Mouse (Mus musculus) stomach, embryonic 14.5 days (tissue): ENCODE results near the gene Alox12. TPM values are rescaled to one million over a fixed set of nuclear protein-coding genes. Genes with fewer than 3 reads are reported as not detected.
A peak's percentile ranks its signal among the peaks of the same experiment; 100 is the strongest.

Experiments
- ATAC-seq: fragments of 200-750 bp; cut with Nextera tagmentation; 2 replicates; pipeline ENCODE4 v1.8.0; 2017; ENCODE audit warnings: low read depth, moderate TSS enrichment; ENCODE audit not compliant: insufficient number of reproducible peaks, insufficient read depth, low FRiP score
- H3K27ac ChIP-seq: fragments of 300-500 bp; sonication (generic); 2 replicates; pipeline ENCODE4 v1.5.1; 2014; ENCODE audit warnings: mild to moderate bottlenecking, low read length, moderate library complexity, mixed read lengths
- H3K27me3 ChIP-seq: fragments of 300-500 bp; sonication (generic); 2 replicates; pipeline ENCODE4 v1.6.1; 2014; ENCODE audit warnings: low read length, control low read depth, mixed read lengths; ENCODE audit not compliant: control insufficient read depth, insufficient read depth
- H3K36me3 ChIP-seq: fragments of 300-500 bp; sonication (generic); 2 replicates; pipeline ENCODE4 v1.6.1; 2014; ENCODE audit warnings: mild to moderate bottlenecking, control low read depth, low read length, moderate library complexity, mixed read lengths; ENCODE audit not compliant: control insufficient read depth, insufficient read depth
- H3K4me1 ChIP-seq: fragments of 300-500 bp; sonication (generic); 2 replicates; pipeline ENCODE4 v1.6.1; 2014; ENCODE audit warnings: low read length, control low read depth, mixed read lengths; ENCODE audit not compliant: control insufficient read depth, insufficient read depth
- H3K4me2 ChIP-seq: fragments of 300-500 bp; sonication (generic); replicated peaks from 2 replicates; pipeline ENCODE4 v1.6.1; 2014; ENCODE audit warnings: low read depth, low read length, control low read depth
- H3K4me3 ChIP-seq: fragments of 300-500 bp; sonication (generic); 2 replicates; pipeline ENCODE4 v1.5.1; 2014; ENCODE audit warnings: low read depth, low read length, control low read depth
- H3K9ac ChIP-seq: fragments of 300-500 bp; sonication (generic); replicated peaks from 2 replicates; pipeline ENCODE4 v1.6.1; 2014; ENCODE audit warnings: low read depth, mild to moderate bottlenecking, control low read depth, low read length, moderate library complexity, mixed read lengths
- H3K9me3 ChIP-seq: fragments of 300-500 bp; sonication (generic); 2 replicates; pipeline ENCODE4 v1.6.1; 2016; ENCODE audit warnings: low read depth, low read length, control low read depth; ENCODE audit not compliant: control insufficient read depth
- WGBS: fragments of 180-500 bp; shearing (Covaris S2); extraction: QIAGEN DNeasy Blood & Tissue Kit; methylation state at CpG from one replicate; pipeline ENCODE4 v1.1.7; 2014; 5-methylcytosine and 5-hydroxymethylcytosine counted together
- polyA plus RNA-seq: library from polyadenylated mRNA; unstranded; fragments of >200 nt; fragmentation: Nextera tagmentation; extraction: Ambion mirVana; gene quantifications from 2 replicates; pipeline ENCODE4 v1.2.1, GENCODE M21; 2014

Gene Alox12
- 13.0 and 14.6 TPM in 2 replicates for polyA plus RNA-seq

- Histone ChIP-seq H3K9ac (no peak within 1 kb of the TSS; the same call in 1 of the 2 replicates), H3K4me3 (peak within 1 kb of the TSS; percentile 27), H3K9me3 (no peaks in the 10 kb centered on the region), H3K27ac (no peak within 1 kb of the TSS; the same call in 1 of the 2 replicates), H3K27me3 (0 out of 2 replicates have a peak, but pooled peaks cover 7% of the 10 kb centered on the region), H3K4me2 (peak within 1 kb of the TSS; percentile 45), H3K4me1 (0 out of 2 replicates have a peak, but pooled peaks cover 4% of the 10 kb centered on the region), H3K36me3 (no peaks in the 10 kb centered on the region)
- 2% methylated on average over 25 of the region's 25 CpGs for WGBS
- ATAC-seq: peak; percentile 76
Observed at GRCm38 (mm10) chr11:70254931-70255531, at the start of gene Alox12. Gene Alox12 (minus strand): TSS chr11:70255353.

DNA sequence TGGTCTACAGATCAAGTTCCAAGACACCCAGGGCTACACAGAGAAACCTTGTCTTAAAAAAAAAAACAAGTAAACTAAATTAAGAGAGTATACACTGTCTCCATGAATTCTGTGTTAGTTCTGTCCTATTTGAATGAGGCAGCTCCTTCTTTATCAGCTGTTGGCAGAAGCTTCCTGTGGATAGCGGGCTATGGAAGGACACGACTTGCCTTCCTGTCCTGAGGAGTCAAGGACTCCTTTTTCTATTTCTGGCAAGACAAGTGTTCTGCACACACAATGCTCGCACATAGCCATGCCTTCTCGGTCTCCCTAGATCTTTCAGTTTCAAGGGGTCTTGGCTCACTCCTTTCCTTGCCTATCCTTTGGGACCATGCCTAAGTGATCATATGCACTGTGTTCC lies 47.1 kb upstream of the Alox12 start:
- no peak for ATAC-seq
- Histone ChIP-seq H3K9me3 (no peaks in the 10 kb centered on the region), H3K4me2 (no peak overlapping the region), H3K9ac (no peak overlapping the region), H3K4me1 (no peaks in the 10 kb centered on the region), H3K27me3 (no peaks in the 10 kb centered on the region), H3K27ac (no peak overlapping the region), H3K4me3 (no peak overlapping the region), H3K36me3 (no peaks in the 10 kb centered on the region)
- WGBS: 91% methylated on average over 4 of the region's 4 CpGs

GRCm38 (mm10) chr11:70297836-70298454 lies 42.8 kb upstream of the Alox12 start:
- Histone ChIP-seq H3K9me3 (no peaks in the 10 kb centered on the region), H3K36me3 (no peaks in the 10 kb centered on the region), H3K27me3 (no peaks in the 10 kb centered on the region), H3K9ac (no peak overlapping the region), H3K4me3 (no peak overlapping the region), H3K27ac (no peak overlapping the region), H3K4me2 (no peak overlapping the region), H3K4me1 (no peaks in the 10 kb centered on the region)
- ATAC-seq: no peak
- 28% methylated on average over 12 of the region's 12 CpGs for WGBS

DNA sequence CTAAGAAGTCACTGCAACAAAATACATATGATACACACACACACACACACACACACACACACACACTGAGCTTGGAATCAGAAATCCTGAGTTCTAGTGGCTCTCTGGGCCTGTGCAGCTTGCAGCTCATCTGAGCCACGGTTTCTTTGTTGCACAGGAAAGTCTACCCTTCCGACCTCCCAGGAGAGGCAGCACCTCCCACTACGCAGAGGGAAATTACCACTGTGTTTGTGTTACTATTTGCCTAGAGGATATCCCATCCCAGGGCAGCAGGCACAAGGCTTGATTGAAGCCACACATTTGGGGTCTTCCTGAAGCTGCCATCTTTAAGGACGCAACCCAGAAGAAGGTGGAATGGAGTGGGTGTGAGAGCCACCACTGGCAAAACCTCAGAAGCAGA lies 42.3 kb upstream of the Alox12 start:
- WGBS: 39% methylated on average over 4 of the region's 4 CpGs
- H3K4me3 ChIP-seq: no peak overlapping the region
- no peaks in the 10 kb centered on the region for H3K27me3 ChIP-seq
- no peak overlapping the region for H3K9ac ChIP-seq
- no peak overlapping the region for H3K27ac ChIP-seq
- H3K36me3 ChIP-seq: no peaks in the 10 kb centered on the region
- no peak overlapping the region for H3K4me2 ChIP-seq
- H3K4me1 ChIP-seq: no peaks in the 10 kb centered on the region
- ATAC-seq: no peak
- no peaks in the 10 kb centered on the region for H3K9me3 ChIP-seq

- no peak for ATAC-seq
- Histone ChIP-seq H3K9me3 (no peaks in the 10 kb centered on the region), H3K27me3 (no peaks in the 10 kb centered on the region), H3K4me2 (no peak overlapping the region), H3K9ac (no peak overlapping the region), H3K4me1 (no peaks in the 10 kb centered on the region), H3K36me3 (no peaks in the 10 kb centered on the region), H3K27ac (no peak overlapping the region), H3K4me3 (no peak overlapping the region)
- WGBS: 90% methylated on average over 6 of the region's 6 CpGs
Observed at GRCm38 (mm10) chr11:70293881-70294280, 38.7 kb upstream of the Alox12 start.

- H3K9ac ChIP-seq: no peak overlapping the region
- H3K36me3 ChIP-seq: no peaks in the 10 kb centered on the region
- H3K27me3 ChIP-seq: no peaks in the 10 kb centered on the region
- H3K4me3 ChIP-seq: no peak overlapping the region
- 87% methylated on average over 6 of the region's 6 CpGs for WGBS
- no peak overlapping the region for H3K27ac ChIP-seq
- ATAC-seq: no peak
- H3K4me1 ChIP-seq: no peaks in the 10 kb centered on the region
- H3K9me3 ChIP-seq: no peaks in the 10 kb centered on the region
- no peak overlapping the region for H3K4me2 ChIP-seq
Observed at GRCm38 (mm10) chr11:70291235-70291634, 36.1 kb upstream of the Alox12 start.

GRCm38 (mm10) chr11:70289236-70289635 lies 34.1 kb upstream of the Alox12 start:
- ATAC-seq: 0 out of 2 replicates have a peak, but pooled peaks have one; percentile 28
- 25% methylated on average over 6 of the region's 6 CpGs for WGBS
- Histone ChIP-seq H3K27me3 (no peaks in the 10 kb centered on the region), H3K9me3 (no peaks in the 10 kb centered on the region), H3K9ac (no peak overlapping the region), H3K4me2 (no peak overlapping the region), H3K4me3 (no peak overlapping the region), H3K4me1 (peaks cover 5% of the 10 kb centered on the region; the same call in 1 of the 2 replicates), H3K36me3 (no peaks in the 10 kb centered on the region), H3K27ac (peak overlapping the region; percentile 35)

- no peak overlapping the region for H3K4me2 ChIP-seq
- H3K4me1 ChIP-seq: peaks cover 8% of the 10 kb centered on the region; the same call in 1 of the 2 replicates
- no peak for ATAC-seq
- no peak overlapping the region for H3K9ac ChIP-seq
- no peak overlapping the region for H3K4me3 ChIP-seq
- no peaks in the 10 kb centered on the region for H3K9me3 ChIP-seq
- no peaks in the 10 kb centered on the region for H3K27me3 ChIP-seq
- 74% methylated on average over 10 of the region's 10 CpGs for WGBS
- H3K27ac ChIP-seq: 0 out of 2 replicates have a peak overlapping the region, but pooled peaks have one; percentile 23
- H3K36me3 ChIP-seq: no peaks in the 10 kb centered on the region
Observed at GRCm38 (mm10) chr11:70288102-70288501, 32.9 kb upstream of the Alox12 start.
